Mouse (Mus musculus) megakaryocyte, embryonic 14.5 days (primary cell): ENCODE measurements at regions not wholly inside any gene's neighbourhood (a gene's known extent, or its start where the extent isn't known, plus 50 kb on each side); places are given as distances from the start of the nearest gene placed in this dataset.

Source experiments
- H3K27me3 ChIP-seq: replicated peaks from 2 replicates; pipeline ENCODE3; 2012; ENCODE audit warnings: inconsistent platforms
- H3K36me3 ChIP-seq: replicated peaks from 2 replicates; pipeline ENCODE3; 2012; ENCODE audit warnings: low read length, inconsistent platforms, mixed read lengths
- H3K4me1 ChIP-seq: 2 replicates; pipeline ENCODE4 v1.6.1; 2012; ENCODE audit warnings: inconsistent platforms
- H3K4me3 ChIP-seq: replicated peaks from 2 replicates; pipeline ENCODE3; 2012; ENCODE audit warnings: moderate library complexity, mild to moderate bottlenecking, inconsistent platforms
- H3K9me3 ChIP-seq: 2 replicates; pipeline ENCODE4 v1.6.1; 2012; ENCODE audit warnings: inconsistent platforms
- FLI1 ChIP-seq: IDR thresholded peaks from 2 replicates; pipeline ENCODE4 v1.6.1; 2012; ENCODE audit warnings: low read length, inconsistent platforms, mixed read lengths
- GATA1 ChIP-seq: IDR thresholded peaks from 3 replicates; pipeline ENCODE4 v1.6.1; 2012; ENCODE audit warnings: mixed read lengths, low read length, inconsistent platforms, borderline replicate concordance

DNA sequence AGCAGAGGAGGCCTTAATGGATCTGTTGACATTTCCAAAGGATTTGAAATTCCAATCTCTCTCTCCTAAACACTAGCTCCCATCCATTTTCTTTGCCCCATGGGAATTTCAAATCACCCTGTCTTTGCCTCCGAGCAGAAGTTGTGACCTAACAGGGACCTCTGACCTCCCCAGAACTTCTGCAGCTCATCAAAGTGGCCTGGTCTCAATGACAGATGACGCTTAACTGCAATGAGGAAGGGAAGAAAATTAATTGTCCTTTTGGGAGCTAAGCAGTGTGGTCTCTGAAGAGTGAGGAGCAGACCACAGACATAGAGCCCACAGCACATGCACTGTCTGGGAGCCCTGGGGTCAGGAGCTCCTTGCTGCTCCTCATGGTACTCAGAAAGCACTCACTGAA, 155.3 kb downstream of the Tox3 start:
- Histone ChIP-seq H3K4me1 (no peaks in the 10 kb centered on the region), H3K4me3 (no peak overlapping the region), H3K27me3 (no peaks in the 10 kb centered on the region), H3K36me3 (no peaks in the 10 kb centered on the region), H3K9me3 (peaks cover 19% of the 10 kb centered on the region)
- TF ChIP-seq GATA1: no peak
- no peak for TF ChIP-seq FLI1

DNA sequence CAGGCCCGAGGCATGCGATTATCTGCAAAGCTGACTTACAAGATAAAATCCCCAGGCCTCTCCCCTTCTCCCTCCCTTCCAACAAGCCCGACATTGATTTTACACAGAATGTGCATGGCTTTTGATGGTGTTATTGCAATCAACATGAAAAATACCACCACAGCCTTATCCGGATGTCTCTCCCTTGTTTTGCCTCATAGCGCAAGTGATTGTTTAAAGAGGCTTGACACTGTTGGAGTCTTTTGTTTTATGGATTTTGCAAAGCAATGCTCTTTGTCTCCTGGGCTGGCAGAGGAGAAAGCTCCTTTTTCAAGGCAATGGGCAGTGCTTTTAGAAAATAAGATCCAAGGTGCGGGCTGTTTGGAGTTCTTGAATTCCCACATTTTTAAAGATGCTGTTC, 165.3 kb downstream of the Tox3 start:
- H3K4me1 ChIP-seq: no peaks in the 10 kb centered on the region
- H3K9me3 ChIP-seq: peaks cover 29% of the 10 kb centered on the region
- no peaks in the 10 kb centered on the region for H3K27me3 ChIP-seq

DNA sequence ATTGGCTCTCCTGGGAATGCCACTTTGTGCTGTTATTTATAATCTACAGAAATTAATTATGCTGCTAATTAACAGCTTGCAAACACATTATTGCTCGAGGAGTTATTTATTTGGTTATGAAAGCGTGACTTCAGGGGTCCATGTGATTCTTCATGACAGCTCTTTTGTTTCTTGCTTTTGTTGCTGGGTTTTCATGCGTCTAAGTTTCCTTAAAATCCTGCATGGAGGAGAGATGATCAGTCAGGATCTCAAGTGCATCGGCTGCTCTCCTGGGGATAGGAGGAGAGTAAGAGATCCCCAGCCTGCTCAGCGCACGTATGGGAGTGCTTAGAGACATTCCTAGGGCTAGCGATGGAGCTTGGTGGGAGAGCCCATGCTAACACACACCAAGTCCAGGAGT, 171.4 kb downstream of the Tox3 start:
- H3K27me3 ChIP-seq: no peaks in the 10 kb centered on the region
- no peak overlapping the region for H3K4me3 ChIP-seq
- no peak for TF ChIP-seq GATA1
- TF ChIP-seq FLI1: no peak
- H3K9me3 ChIP-seq: peaks cover 43% of the 10 kb centered on the region
- no peaks in the 10 kb centered on the region for H3K36me3 ChIP-seq
- no peaks in the 10 kb centered on the region for H3K4me1 ChIP-seq

More for the DNA sequence above, 165.3 kb downstream of the Tox3 start:
- H3K36me3 ChIP-seq: no peaks in the 10 kb centered on the region
- no peak overlapping the region for H3K4me3 ChIP-seq
- TF ChIP-seq GATA1 (no peak), FLI1 (no peak)

DNA sequence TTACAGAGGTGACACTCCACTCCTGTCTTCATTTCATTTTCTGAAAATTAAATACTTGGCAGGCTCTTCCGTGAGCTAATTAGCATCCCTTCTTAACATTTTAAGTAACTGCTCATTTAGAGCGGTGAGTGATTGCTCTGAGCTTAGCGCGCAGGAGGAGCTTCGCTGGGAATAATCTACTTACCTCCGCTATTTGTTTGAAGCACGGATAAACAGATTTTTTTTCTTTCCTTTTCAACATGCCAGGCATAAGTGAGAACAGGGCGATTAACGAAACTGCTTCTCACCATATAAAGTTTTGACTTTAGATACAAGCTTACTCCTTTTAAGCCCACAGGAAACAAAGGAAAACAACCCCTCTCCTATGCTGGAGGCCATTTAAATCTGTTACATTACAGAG, 171.8 kb downstream of the Tox3 start:
- no peaks in the 10 kb centered on the region for H3K36me3 ChIP-seq
- H3K27me3 ChIP-seq: no peaks in the 10 kb centered on the region
- no peak overlapping the region for H3K4me3 ChIP-seq
- no peak for TF ChIP-seq FLI1
- no peak for TF ChIP-seq GATA1
- no peaks in the 10 kb centered on the region for H3K4me1 ChIP-seq
- H3K9me3 ChIP-seq: peaks cover 39% of the 10 kb centered on the region

DNA sequence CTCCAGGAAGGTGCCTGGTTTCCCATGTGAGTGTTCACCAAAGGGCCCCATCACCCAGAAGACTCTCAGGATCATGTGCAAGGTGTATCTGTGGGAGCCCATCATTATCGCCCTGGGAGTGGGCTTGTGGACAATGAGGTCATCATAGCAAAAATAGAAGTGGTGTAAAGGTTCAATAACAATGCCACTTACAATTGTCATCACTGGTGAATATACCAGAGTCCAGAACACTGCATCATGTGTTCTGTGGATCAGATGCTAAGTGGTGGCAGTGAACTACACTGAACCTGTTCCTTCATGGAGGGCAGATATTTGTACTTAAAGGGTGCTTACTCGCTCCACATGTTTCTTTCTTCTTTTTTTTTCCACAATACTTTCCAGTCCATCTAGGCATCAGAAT, 181.5 kb downstream of the Tox3 start:
- Histone ChIP-seq H3K4me1 (no peaks in the 10 kb centered on the region), H3K4me3 (no peak overlapping the region), H3K27me3 (no peaks in the 10 kb centered on the region), H3K9me3 (no peaks in the 10 kb centered on the region), H3K36me3 (no peaks in the 10 kb centered on the region)
- TF ChIP-seq GATA1 (no peak), FLI1 (no peak)

DNA sequence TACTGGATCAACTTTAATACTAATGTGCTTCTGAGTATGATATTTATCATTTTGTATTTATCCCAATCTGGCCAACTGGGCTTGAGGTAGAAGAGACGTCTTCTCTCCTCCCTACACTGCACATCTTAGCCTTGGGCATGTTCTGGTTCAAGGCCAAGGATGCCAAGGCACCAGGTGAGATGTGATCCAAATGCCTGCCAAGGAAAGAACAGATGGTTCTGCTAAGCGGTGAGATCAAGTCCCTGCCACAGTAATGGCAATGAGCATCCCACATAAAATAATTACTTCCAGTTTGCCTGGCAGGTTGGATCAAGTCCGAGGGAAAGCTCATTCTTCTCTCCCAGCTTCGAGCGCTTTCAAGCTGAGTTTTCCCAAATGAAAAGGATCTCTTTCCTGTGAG, 196.7 kb downstream of the Tox3 start:
- Histone ChIP-seq H3K27me3 (no peaks in the 10 kb centered on the region), H3K36me3 (no peaks in the 10 kb centered on the region), H3K4me3 (no peak overlapping the region), H3K9me3 (peaks cover 12% of the 10 kb centered on the region; the same call in 1 of the 2 replicates), H3K4me1 (no peaks in the 10 kb centered on the region)
- no peak for TF ChIP-seq FLI1
- no peak for TF ChIP-seq GATA1

DNA sequence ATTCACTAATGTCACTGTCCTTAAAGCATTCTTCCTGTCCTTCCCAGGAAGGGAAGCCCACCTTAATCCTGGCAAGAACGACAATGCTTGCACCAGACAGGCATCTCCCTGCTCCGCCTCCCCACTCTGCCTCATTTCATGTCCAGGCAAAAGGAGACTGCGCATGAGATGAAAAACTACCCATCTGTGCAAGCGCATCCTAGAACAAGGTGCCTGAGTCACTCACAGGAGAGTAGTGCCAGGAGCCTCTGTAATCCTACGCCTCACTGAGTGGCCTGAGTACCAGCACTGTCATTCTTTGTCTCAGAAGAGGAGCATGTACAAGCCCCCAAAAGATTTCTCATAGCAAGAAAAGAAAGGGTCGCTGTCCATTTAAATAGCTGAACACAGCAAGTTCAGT, 198.2 kb downstream of the Tox3 start:
- Histone ChIP-seq H3K9me3 (peaks cover 12% of the 10 kb centered on the region; the same call in 1 of the 2 replicates), H3K27me3 (no peaks in the 10 kb centered on the region), H3K4me1 (no peaks in the 10 kb centered on the region), H3K36me3 (no peaks in the 10 kb centered on the region), H3K4me3 (no peak overlapping the region)
- TF ChIP-seq FLI1: no peak
- no peak for TF ChIP-seq GATA1

DNA sequence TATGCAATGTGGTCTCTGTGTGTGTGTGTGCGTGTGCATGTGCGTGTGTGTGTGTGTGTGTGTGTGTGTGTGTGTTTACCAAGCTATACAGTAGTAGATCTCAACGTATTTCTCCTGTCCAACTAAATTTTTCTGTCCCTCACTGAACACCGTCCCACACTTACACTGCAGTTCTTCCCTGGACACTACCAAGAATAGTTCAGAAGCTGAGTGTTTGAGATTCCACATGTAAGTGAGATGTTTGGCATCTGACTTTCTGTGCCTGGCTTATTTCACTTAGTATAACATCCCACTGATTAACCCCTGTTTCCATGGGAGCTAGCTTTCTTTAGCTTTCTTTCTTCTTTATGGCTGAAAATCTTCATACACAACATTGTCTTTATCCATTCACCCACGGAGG, 213.5 kb downstream of the Tox3 start:
- H3K4me3 ChIP-seq: no peak overlapping the region
- TF ChIP-seq FLI1: no peak
- H3K9me3 ChIP-seq: peaks cover 9% of the 10 kb centered on the region; the same call in 1 of the 2 replicates
- H3K27me3 ChIP-seq: no peaks in the 10 kb centered on the region
- no peaks in the 10 kb centered on the region for H3K4me1 ChIP-seq
- H3K36me3 ChIP-seq: no peaks in the 10 kb centered on the region

DNA sequence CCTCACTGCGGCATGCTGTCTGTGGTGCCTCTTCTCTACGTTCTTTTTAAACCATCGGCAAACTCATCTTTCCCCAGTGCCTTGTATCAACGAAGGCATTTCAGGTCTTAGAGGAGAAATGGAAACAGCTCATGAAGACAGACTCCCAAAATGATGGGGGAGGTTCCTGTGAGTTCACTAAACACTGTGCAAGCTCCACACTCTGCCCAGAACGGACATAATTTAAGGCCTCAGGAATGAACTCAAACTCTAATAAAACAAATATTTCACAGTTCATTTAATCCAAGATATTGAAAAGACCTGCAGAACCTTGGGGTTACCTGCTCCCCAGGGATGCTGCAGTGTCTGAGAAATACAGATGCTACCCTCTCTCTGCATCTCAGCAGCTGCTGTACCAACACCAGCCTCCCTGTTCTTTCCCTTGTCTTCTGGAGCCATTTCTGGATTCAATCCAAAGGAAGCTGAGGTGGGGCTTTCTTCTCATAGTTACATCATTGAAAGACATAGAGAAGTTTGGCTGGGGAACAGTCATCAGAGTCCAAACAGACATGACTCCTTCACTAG, 217.4 kb downstream of the Tox3 start:
- Histone ChIP-seq H3K4me3 (no peak overlapping the region), H3K4me1 (no peaks in the 10 kb centered on the region), H3K27me3 (no peaks in the 10 kb centered on the region), H3K9me3 (0 out of 2 replicates have a peak, but pooled peaks cover 2% of the 10 kb centered on the region), H3K36me3 (no peaks in the 10 kb centered on the region)
- TF ChIP-seq FLI1 (no peak), GATA1 (no peak)

DNA sequence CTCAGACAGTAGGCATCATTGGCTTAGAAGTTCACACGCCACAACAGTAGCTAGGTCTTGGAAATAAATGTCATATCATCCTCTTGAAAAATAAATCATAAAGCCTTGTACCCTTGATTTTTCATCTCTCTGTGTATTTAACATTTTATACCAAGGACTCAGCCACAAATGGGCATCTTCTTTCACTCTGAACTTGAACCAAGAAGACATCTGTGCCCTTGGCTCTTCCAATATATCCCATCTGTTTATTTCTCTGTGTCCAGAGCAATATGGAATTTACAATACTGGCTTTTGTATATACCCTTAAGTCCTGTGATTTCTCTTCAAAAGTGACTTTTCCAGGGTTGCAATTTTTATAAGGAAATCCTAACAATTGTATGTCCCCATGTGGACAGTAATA, 222.7 kb downstream of the Tox3 start:
- Histone ChIP-seq H3K9me3 (peaks cover 10% of the 10 kb centered on the region), H3K27me3 (no peaks in the 10 kb centered on the region), H3K4me1 (no peaks in the 10 kb centered on the region), H3K36me3 (no peaks in the 10 kb centered on the region), H3K4me3 (no peak overlapping the region)
- no peak for TF ChIP-seq GATA1
- TF ChIP-seq FLI1: no peak

DNA sequence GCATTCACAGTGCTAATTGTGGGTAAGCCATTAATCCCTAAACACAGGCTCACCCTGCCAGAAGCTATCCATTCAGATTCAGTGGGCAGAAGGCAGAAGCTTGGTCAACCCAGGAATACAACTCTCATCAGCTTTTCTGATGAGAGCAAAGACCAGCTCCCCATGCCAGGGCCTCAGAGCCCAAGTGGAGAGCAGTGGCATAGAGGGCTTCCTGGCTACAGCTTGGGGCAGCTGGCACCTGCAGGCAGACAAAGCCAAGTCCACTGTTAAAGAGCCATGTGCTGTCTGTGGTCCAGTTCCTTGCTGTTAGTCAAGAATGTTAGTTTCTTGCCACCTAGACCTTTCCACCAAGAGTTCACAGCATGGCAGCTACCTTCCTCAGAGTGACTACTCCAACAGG, 225.0 kb downstream of the Tox3 start:
- H3K36me3 ChIP-seq: no peaks in the 10 kb centered on the region
- TF ChIP-seq GATA1 (no peak), FLI1 (no peak)
- no peak overlapping the region for H3K4me3 ChIP-seq
- H3K9me3 ChIP-seq: peaks cover 10% of the 10 kb centered on the region
- H3K27me3 ChIP-seq: no peaks in the 10 kb centered on the region
- no peaks in the 10 kb centered on the region for H3K4me1 ChIP-seq
